Mouse (Mus musculus) limb, embryonic 13.5 days (tissue): Measurements from ENCODE around the gene Htr2b. TPM values are rescaled to one million over a fixed set of nuclear protein-coding genes. Genes with fewer than 3 reads are reported as not detected.

Experiments used
- ATAC-seq: fragments of 200-750 bp; cut with Nextera tagmentation; 2 replicates; pipeline ENCODE4 v1.8.0; 2017; ENCODE audit warnings: low read depth, moderate number of reproducible peaks, moderate TSS enrichment; ENCODE audit not compliant: low FRiP score
- H3K27ac ChIP-seq: fragments of 300-500 bp; sonication (generic); 2 replicates; pipeline ENCODE4 v1.5.1; 2015; ENCODE audit warnings: inconsistent platforms, mild to moderate bottlenecking, moderate library complexity
- H3K27me3 ChIP-seq: fragments of 300-500 bp; sonication (generic); 2 replicates; pipeline ENCODE4 v1.6.1; 2015; ENCODE audit warnings: mild to moderate bottlenecking, inconsistent platforms
- H3K36me3 ChIP-seq: fragments of 300-500 bp; sonication (generic); 2 replicates; pipeline ENCODE4 v1.6.1; 2015; ENCODE audit warnings: inconsistent platforms, mild to moderate bottlenecking, moderate library complexity
- H3K4me1 ChIP-seq: fragments of 300-500 bp; sonication (generic); 2 replicates; pipeline ENCODE4 v1.6.1; 2015; ENCODE audit warnings: inconsistent platforms
- H3K4me2 ChIP-seq: fragments of 300-500 bp; sonication (generic); replicated peaks from 2 replicates; pipeline ENCODE4 v1.6.1; 2015; ENCODE audit warnings: inconsistent platforms, mild to moderate bottlenecking, moderate library complexity
- H3K4me3 ChIP-seq: fragments of 300-500 bp; sonication (generic); 2 replicates; pipeline ENCODE4 v1.5.1; 2015; ENCODE audit warnings: moderate library complexity, mild to moderate bottlenecking, inconsistent platforms
- H3K9ac ChIP-seq: fragments of 300-500 bp; sonication (generic); 2 replicates; pipeline ENCODE4 v1.6.1; 2015; ENCODE audit warnings: mild to moderate bottlenecking, inconsistent platforms
- H3K9me3 ChIP-seq: fragments of 300-500 bp; sonication (generic); 2 replicates; pipeline ENCODE4 v1.6.1; 2016; ENCODE audit warnings: inconsistent platforms
- WGBS: fragments of 180-500 bp; shearing (Covaris S2); methylation state at CpG from one replicate; pipeline ENCODE4 v1.1.7; 2015; 5-methylcytosine and 5-hydroxymethylcytosine counted together
- polyA plus RNA-seq: library from polyadenylated mRNA; unstranded; fragments of >200 nt; fragmentation: Nextera tagmentation; extraction: Ambion mirVana; gene quantifications from 2 replicates; pipeline ENCODE4 v1.2.1, GENCODE M21; 2015

Gene Htr2b
- polyA plus RNA-seq, 1 experiment from 2014 or later, result 0.55 TPM

GRCm38 (mm10) chr1:86146293-86146692 is 34.5 kb upstream of the Htr2b start:
- Histone ChIP-seq H3K4me2 (no peak overlapping the region), H3K4me1 (no peaks in the 10 kb centered on the region), H3K4me3 (no peak overlapping the region), H3K27ac (no peak overlapping the region), H3K9ac (no peak overlapping the region), H3K27me3 (no peaks in the 10 kb centered on the region), H3K9me3 (no peaks in the 10 kb centered on the region), H3K36me3 (peaks cover under 1% of the 10 kb centered on the region)
- ATAC-seq, result no peak
- WGBS, result 56% methylated on average over 5 of the region's 5 CpGs

GRCm38 (mm10) chr1:86144001-86144944 is 32.5 kb upstream of the Htr2b start:
- H3K9ac ChIP-seq, result no peak overlapping the region
- WGBS, result 81% methylated on average over 21 of the region's 21 CpGs
- H3K9me3 ChIP-seq, result no peaks in the 10 kb centered on the region
- H3K4me1 ChIP-seq, result no peaks in the 10 kb centered on the region
- no peak overlapping the region for H3K27ac ChIP-seq
- no peak overlapping the region for H3K4me2 ChIP-seq
- no peak overlapping the region for H3K4me3 ChIP-seq
- H3K36me3 ChIP-seq, result peaks cover 17% of the 10 kb centered on the region
- no peak for ATAC-seq
- no peaks in the 10 kb centered on the region for H3K27me3 ChIP-seq

GRCm38 (mm10) chr1:86143165-86143564 is 31.4 kb upstream of the Htr2b start:
- no peak overlapping the region for H3K27ac ChIP-seq
- H3K36me3 ChIP-seq, result peaks cover 27% of the 10 kb centered on the region
- 87% methylated on average over 4 of the region's 4 CpGs for WGBS
- H3K4me2 ChIP-seq, result no peak overlapping the region
- H3K4me1 ChIP-seq, result no peaks in the 10 kb centered on the region
- H3K4me3 ChIP-seq, result no peak overlapping the region
- H3K27me3 ChIP-seq, result no peaks in the 10 kb centered on the region
- no peak for ATAC-seq
- H3K9ac ChIP-seq, result no peak overlapping the region
- H3K9me3 ChIP-seq, result no peaks in the 10 kb centered on the region

GRCm38 (mm10) chr1:86141081-86141480 is 29.3 kb upstream of the Htr2b start:
- peaks cover 46% of the 10 kb centered on the region for H3K36me3 ChIP-seq
- no peak for ATAC-seq
- H3K9me3 ChIP-seq, result no peaks in the 10 kb centered on the region
- H3K4me1 ChIP-seq, result no peaks in the 10 kb centered on the region
- no peak overlapping the region for H3K9ac ChIP-seq
- H3K4me2 ChIP-seq, result no peak overlapping the region
- H3K4me3 ChIP-seq, result no peak overlapping the region
- WGBS, result 81% methylated on average over 3 of the region's 3 CpGs
- no peaks in the 10 kb centered on the region for H3K27me3 ChIP-seq
- H3K27ac ChIP-seq, result no peak overlapping the region

GRCm38 (mm10) chr1:86135315-86135714 is 23.5 kb upstream of the Htr2b start:
- no peak overlapping the region for H3K4me3 ChIP-seq
- H3K9me3 ChIP-seq, result no peaks in the 10 kb centered on the region
- peaks cover 86% of the 10 kb centered on the region for H3K36me3 ChIP-seq
- WGBS, result 94% methylated on average over 6 of the region's 6 CpGs
- no peak overlapping the region for H3K27ac ChIP-seq
- ATAC-seq, result no peak
- H3K4me1 ChIP-seq, result no peaks in the 10 kb centered on the region
- no peak overlapping the region for H3K9ac ChIP-seq
- no peaks in the 10 kb centered on the region for H3K27me3 ChIP-seq
- H3K4me2 ChIP-seq, result no peak overlapping the region

- Histone ChIP-seq H3K4me3 (no peak within 1 kb of the TSS), H3K27ac (no peak within 1 kb of the TSS), H3K9ac (no peak within 1 kb of the TSS), H3K27me3 (no peaks in the 10 kb centered on the region), H3K36me3 (peaks cover 84% of the 10 kb centered on the region), H3K9me3 (no peaks in the 10 kb centered on the region), H3K4me1 (no peaks in the 10 kb centered on the region), H3K4me2 (no peak within 1 kb of the TSS)
- WGBS, result 97% methylated on average over 4 of the region's 4 CpGs
- no peak for ATAC-seq
Measured at GRCm38 (mm10) chr1:86133337-86133736, 21.6 kb upstream of the Htr2b start, which contains the start of gene Gm21972. Gene Gm21972, plus strand, starts transcription at chr1:86133637.

GRCm38 (mm10) chr1:86126036-86126435 is 14.3 kb upstream of the Htr2b start:
- Histone ChIP-seq H3K4me2 (no peak overlapping the region), H3K9me3 (no peaks in the 10 kb centered on the region), H3K27ac (no peak overlapping the region), H3K27me3 (no peaks in the 10 kb centered on the region), H3K36me3 (peaks cover 78% of the 10 kb centered on the region), H3K4me1 (no peaks in the 10 kb centered on the region), H3K4me3 (no peak overlapping the region), H3K9ac (no peak overlapping the region)
- no peak for ATAC-seq
- WGBS, result 89% methylated on average over 2 of the region's 2 CpGs

GRCm38 (mm10) chr1:86119549-86119948 is 7.8 kb upstream of the Htr2b start:
- no peaks in the 10 kb centered on the region for H3K27me3 ChIP-seq
- no peak overlapping the region for H3K4me2 ChIP-seq
- no peaks in the 10 kb centered on the region for H3K4me1 ChIP-seq
- H3K36me3 ChIP-seq, result peaks cover 63% of the 10 kb centered on the region
- WGBS, result 81% methylated on average over 4 of the region's 4 CpGs
- no peak overlapping the region for H3K4me3 ChIP-seq
- no peaks in the 10 kb centered on the region for H3K9me3 ChIP-seq
- no peak overlapping the region for H3K27ac ChIP-seq
- ATAC-seq, result no peak
- H3K9ac ChIP-seq, result no peak overlapping the region

GRCm38 (mm10) chr1:86114141-86114540 is 2.4 kb upstream of the Htr2b start:
- 90% methylated on average over 3 of the region's 3 CpGs for WGBS

GRCm38 (mm10) chr1:86105054-86105453 is 6.7 kb downstream of the Htr2b start:
- Histone ChIP-seq H3K9ac (no peak overlapping the region), H3K9me3 (no peaks in the 10 kb centered on the region), H3K4me2 (no peak overlapping the region), H3K36me3 (peaks cover 23% of the 10 kb centered on the region), H3K27me3 (no peaks in the 10 kb centered on the region), H3K4me3 (no peak overlapping the region), H3K4me1 (no peaks in the 10 kb centered on the region), H3K27ac (no peak overlapping the region)
- 91% methylated on average over 1 of the region's 1 CpGs for WGBS
- ATAC-seq, result no peak

More at GRCm38 (mm10) chr1:86114141-86114540, 2.4 kb upstream of the Htr2b start:
- no peak overlapping the region for H3K4me3 ChIP-seq
- no peak overlapping the region for H3K27ac ChIP-seq
- H3K27me3 ChIP-seq, result no peaks in the 10 kb centered on the region
- H3K36me3 ChIP-seq, result peaks cover 30% of the 10 kb centered on the region
- no peaks in the 10 kb centered on the region for H3K4me1 ChIP-seq
- ATAC-seq, result no peak
- H3K4me2 ChIP-seq, result no peak overlapping the region
- H3K9me3 ChIP-seq, result no peaks in the 10 kb centered on the region
- no peak overlapping the region for H3K9ac ChIP-seq

GRCm38 (mm10) chr1:86094413-86094812 is 17.4 kb downstream of the Htr2b start:
- Histone ChIP-seq H3K4me1 (no peaks in the 10 kb centered on the region), H3K36me3 (peaks cover 74% of the 10 kb centered on the region), H3K4me2 (no peak overlapping the region), H3K9ac (no peak overlapping the region), H3K9me3 (no peaks in the 10 kb centered on the region), H3K27ac (no peak overlapping the region), H3K4me3 (no peak overlapping the region), H3K27me3 (no peaks in the 10 kb centered on the region)
- WGBS, result 84% methylated on average over 7 of the region's 7 CpGs
- no peak for ATAC-seq

GRCm38 (mm10) chr1:86076565-86076964 is 35.2 kb downstream of the Htr2b start:
- no peaks in the 10 kb centered on the region; the same call in 1 of the 2 replicates for H3K9me3 ChIP-seq
- peaks cover 80% of the 10 kb centered on the region for H3K36me3 ChIP-seq
- H3K27ac ChIP-seq, result no peak overlapping the region
- no peak overlapping the region for H3K4me3 ChIP-seq
- H3K4me2 ChIP-seq, result no peak overlapping the region
- WGBS, result 94% methylated on average over 2 of the region's 2 CpGs
- H3K9ac ChIP-seq, result no peak overlapping the region
- ATAC-seq, result no peak
- H3K4me1 ChIP-seq, result no peaks in the 10 kb centered on the region
- no peaks in the 10 kb centered on the region for H3K27me3 ChIP-seq
